Mouse (Mus musculus): ENCODE data around the gene Cnnm4. TPM values are rescaled to one million over a fixed set of nuclear protein-coding genes. Genes with fewer than 3 reads are reported as not detected.

The Cnnm4 gene
- total RNA-seq, 4 experiments from 2014 or later: 3.7 to 5.2 (median 4.7) TPM

Small RNA genes lying within 50 kb of the gene (microRNA-seq; reads per million reads assigned to microRNA genes)
- not detected for gene Gm47280

Other genes starting within 250 kb of the Cnnm4 start
- 10 to 100 TPM; 26.8 to 31.9 (median 28.4) TPM for gene Uggt1, start 226.9 kb upstream of the Cnnm4 start, total RNA-seq (2022)
- gene Neurl3, start 196.9 kb upstream of the Cnnm4 start, total RNA-seq (2022): 1 to 10 TPM; 2.0 to 4.4 (median 2.8) TPM
- 10 to 100 TPM in 2 of 4 experiments, 1 to 10 TPM in 2; 4.7 to 16.6 (median 9.9) TPM for gene Arid5a, start 163.9 kb upstream of the Cnnm4 start, total RNA-seq (2022)
- gene Kansl3, start 102.4 kb upstream of the Cnnm4 start, total RNA-seq (2022): 10 to 100 TPM; 46.9 to 76.4 (median 65.2) TPM
- gene Fer1l5, start 99.3 kb upstream of the Cnnm4 start, total RNA-seq (2022): not detected
- gene Lman2l, start 26.3 kb upstream of the Cnnm4 start, total RNA-seq (2022): 10 to 100 TPM; 26.3 to 29.4 (median 27.8) TPM
- 10 to 100 TPM in 3 of 4 experiments, 1 to 10 TPM in 1; 8.6 to 16.3 (median 11.7) TPM for gene Cnnm3, start 40.2 kb downstream of the Cnnm4 start, total RNA-seq (2022)
- 100 to 1,000 TPM; 251 to 540 (median 405) TPM for gene Ankrd23, start 65.3 kb downstream of the Cnnm4 start, total RNA-seq (2022)
- 100 to 1,000 TPM; 132 to 332 (median 244) TPM for gene Gm42417, start 67.8 kb downstream of the Cnnm4 start, total RNA-seq (2022)
- 1 to 10 TPM; 5.4 to 8.2 (median 7.1) TPM for gene Ankrd39, start 75.8 kb downstream of the Cnnm4 start, total RNA-seq (2022)
- 10 to 100 TPM; 10.8 to 13.4 (median 11.2) TPM for gene Sema4c, start 86.7 kb downstream of the Cnnm4 start, total RNA-seq (2022)
- gene Fam178b, start 211.6 kb downstream of the Cnnm4 start, total RNA-seq (2022): under 1 TPM in 2 of 4 experiments, not detected in 2; 0.44 to 0.62 TPM
- gene Cox5b, start 219.8 kb downstream of the Cnnm4 start, total RNA-seq (2022): 1,000 to 10,000 TPM; 1,794 to 2,512 (median 2,152) TPM
- not detected for gene 4933424G06Rik, start 238.5 kb downstream of the Cnnm4 start, total RNA-seq (2022)
- gene Actr1b, start 242.8 kb downstream of the Cnnm4 start, total RNA-seq (2022): 10 to 100 TPM; 84.9 to 97.9 (median 92.4) TPM

All from heart, adult 8-10 months (tissue).